ENCODE assay signal across 10 mouse cellular contexts in the genomic region with DNA sequence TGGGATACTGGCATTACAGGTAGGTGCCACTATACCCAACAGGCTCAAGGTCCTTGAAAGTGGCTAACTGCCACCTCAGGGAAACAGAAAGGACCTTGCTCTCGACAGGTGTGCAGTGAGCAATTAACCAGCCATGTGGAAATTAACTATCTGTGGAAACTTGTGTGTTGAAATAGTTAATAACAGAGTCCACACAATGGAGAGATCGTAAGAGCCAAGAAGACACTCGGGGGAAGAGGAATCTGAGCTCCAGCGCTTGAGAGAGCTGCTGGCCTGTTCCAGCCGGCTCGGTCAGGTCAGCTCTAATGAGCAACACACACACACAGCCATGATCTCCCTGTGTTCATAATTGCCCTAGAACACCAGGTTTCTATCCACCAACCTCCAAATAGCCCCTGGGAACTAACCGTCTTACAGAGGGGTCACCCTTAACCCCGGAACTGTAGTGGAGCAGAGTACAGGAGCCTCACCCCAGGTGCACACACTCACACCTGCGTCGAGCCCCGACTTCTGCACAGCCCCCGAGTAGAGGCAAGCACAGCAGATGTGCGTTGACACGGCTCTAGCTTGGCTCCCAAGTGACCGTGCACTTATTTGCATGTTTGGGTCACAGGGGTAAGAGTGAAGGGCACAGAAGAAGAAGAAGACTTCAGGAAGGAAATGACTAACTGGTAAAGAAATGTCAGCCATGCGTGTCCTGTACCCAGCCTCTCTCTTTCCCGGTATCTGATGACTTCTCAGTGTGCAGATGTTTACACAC. TPM values are rescaled to one million over a fixed set of nuclear protein-coding genes. Genes with fewer than 3 reads are reported as not detected.
DNase-seq lines count a peak whose midpoint lies in the region; ATAC-seq and TF ChIP-seq lines count a peak whose summit lies in the region.
"Had no signal": no experiment of that assay in that cellular context is flagged by ENCODE, and none has a peak within 500 bp of the region (broad histone marks: within the 10 kb centered on the region; RNA-seq: fewer than 3 reads in every experiment).

No protein-coding gene starts in this region.

- no peak for TF ChIP-seq CTCF in layer of hippocampus, adult 2 months (conservative IDR thresholded peaks at IDR 0.05)

- ATAC-seq in inflammation-experienced regulatory T-cells, adult 6 months: peak; percentile 78
- ATAC-seq in monocyte, adult 5-6 weeks (replicated peaks; ENCODE audit: insufficient number of reproducible peaks, low FRiP score, low TSS enrichment, poor library complexity, severe bottlenecking): peak; percentile 59

- no peak overlapping the region for H3K27ac ChIP-seq in layer of hippocampus, adult 2 months
- H3K27ac ChIP-seq: liver, embryonic 14.5 days had no signal

- peak; percentile 66 for DNase-seq in kidney, adult 11 months
- no peak for DNase-seq in kidney, postnatal 14 days
- peak; percentile 65 for DNase-seq in thymus, postnatal 14 days
- no peak for DNase-seq in layer of hippocampus, adult 2 months (ENCODE audit: low spot score in 2 of 2)
- DNase-seq in adipocyte (ENCODE audit: low spot score): no peak
- no peak for DNase-seq in right cerebral cortex, adult 18-20 months
- DNase-seq: layer of hippocampus, postnatal 36 days had no signal

- H3K4me3 ChIP-seq in layer of hippocampus, adult 2 months: no peak overlapping the region

RNA-seq across cellular contexts. Expression of a gene that starts 11.2 kb away (rescaled TPM):
- 10 to 100 TPM; 14.7 to 24.6 (median 20.5) TPM for polyA plus RNA-seq in inflammation-experienced regulatory T-cells, adult 6 months (2017; shearing (Covaris generic))
- total RNA-seq in monocyte, adult 5-6 weeks (2017): 235 to 408 TPM (median 258 TPM) in 3 replicates
- 1 to 10 TPM; 4.7 to 5.2 TPM for total RNA-seq in layer of hippocampus, adult 2 months (2021)

RNA-seq across cellular contexts. Expression of a gene that starts 56.6 kb away (rescaled TPM):
- 10 to 100 TPM; 41.3 to 90.8 (median 53.1) TPM for polyA plus RNA-seq in inflammation-experienced regulatory T-cells, adult 6 months (2017; shearing (Covaris generic))
- total RNA-seq in monocyte, adult 5-6 weeks (2017): 12.1 to 40.3 TPM (median 26.7 TPM) in 3 replicates
- 10 to 100 TPM; 74.1 to 85.4 TPM for total RNA-seq in layer of hippocampus, adult 2 months (2021)

RNA-seq across cellular contexts. Expression of a gene that starts 57.0 kb away (rescaled TPM):
- polyA plus RNA-seq in inflammation-experienced regulatory T-cells, adult 6 months (2017; shearing (Covaris generic)): 1,000 to 10,000 TPM; 1,064 to 1,179 (median 1,122) TPM
- total RNA-seq in monocyte, adult 5-6 weeks (2017): 315 to 382 TPM (median 356 TPM) in 3 replicates
- 1,000 to 10,000 TPM in 1 of 2 experiments, 100 to 1,000 TPM in 1; 991 to 1,040 TPM for total RNA-seq in layer of hippocampus, adult 2 months (2021)

RNA-seq across cellular contexts. Expression of a gene that starts 57.1 kb away (rescaled TPM):
- under 1 TPM in 1 of 3 experiments, not detected in 2; 0.98 TPM for polyA plus RNA-seq in inflammation-experienced regulatory T-cells, adult 6 months (2017; shearing (Covaris generic))
- not detected in 3 replicates for total RNA-seq in monocyte, adult 5-6 weeks (2017)
- under 1 TPM in 1 of 2 experiments, not detected in 1; 0.69 TPM for total RNA-seq in layer of hippocampus, adult 2 months (2021)
- total RNA-seq: layer of hippocampus, postnatal 36 days had no signal

Comparison
In these comparisons a context has a peak if more than half of its experiments do, and no peak if none do; other contexts are left out.
1. DNase-seq: peak in kidney, adult 11 months (single experiment) and thymus, postnatal 14 days (single experiment); none in kidney, postnatal 14 days (single experiment), layer of hippocampus, adult 2 months (0 of 2), adipocyte (single experiment) and right cerebral cortex, adult 18-20 months (single experiment).
2. RNA of a gene that starts 11.2 kb away (total RNA-seq): 235 to 408 TPM in monocyte, adult 5-6 weeks; 4.7 to 5.2 TPM in layer of hippocampus, adult 2 months; every median in the first group is over 10 times any median in the second.